Mouse (Mus musculus) heart, postnatal 0 days (tissue): ENCODE results near the gene Klf4. TPM values are rescaled to one million over a fixed set of nuclear protein-coding genes. Genes with fewer than 3 reads are reported as not detected.

Experiments
- ATAC-seq: fragments of 200-750 bp; cut with Nextera tagmentation; 2 replicates; pipeline ENCODE4 v1.8.0; 2017; ENCODE audit warnings: low read depth, moderate number of reproducible peaks, moderate library complexity; ENCODE audit not compliant: insufficient read depth
- DNase-seq: peaks from one replicate; pipeline ENCODE4 v3.0.0-alpha.2; 2016; ENCODE audit warnings: low spot score
- H3K27ac ChIP-seq: fragments of 300-500 bp; sonication (generic); 2 replicates; pipeline ENCODE4 v1.5.1; 2014; ENCODE audit warnings: low read depth, mild to moderate bottlenecking
- H3K27me3 ChIP-seq: fragments of 300-500 bp; sonication (generic); 2 replicates; pipeline ENCODE4 v1.6.1; 2014; ENCODE audit warnings: low read length, mixed read lengths; ENCODE audit not compliant: control insufficient read depth, insufficient read depth
- H3K36me3 ChIP-seq: fragments of 300-500 bp; sonication (generic); replicated peaks from 2 replicates; pipeline ENCODE4 v1.6.1; 2014; ENCODE audit warnings: low read length, mixed read lengths; ENCODE audit not compliant: control insufficient read depth, insufficient read depth
- H3K4me1 ChIP-seq: fragments of 300-500 bp; sonication (generic); 2 replicates; pipeline ENCODE4 v1.6.1; 2014; ENCODE audit warnings: antibody characterized with exemption; ENCODE audit not compliant: control insufficient read depth, insufficient read depth
- H3K4me2 ChIP-seq: fragments of 300-500 bp; sonication (generic); 2 replicates; pipeline ENCODE4 v1.6.1; 2014; ENCODE audit warnings: low read depth, mild to moderate bottlenecking, low read length, moderate library complexity
- H3K4me3 ChIP-seq: fragments of 300-500 bp; sonication (generic); 2 replicates; pipeline ENCODE4 v1.5.1; 2014; ENCODE audit warnings: low read depth, low read length
- H3K9ac ChIP-seq: fragments of 300-500 bp; sonication (generic); replicated peaks from 2 replicates; pipeline ENCODE4 v1.6.1; 2014; ENCODE audit warnings: low read depth, low read length, mixed read lengths
- H3K9me3 ChIP-seq: fragments of 300-500 bp; sonication (generic); replicated peaks from 2 replicates; pipeline ENCODE4 v1.6.1; 2016; ENCODE audit warnings: low read length; ENCODE audit not compliant: control insufficient read depth
- CTCF ChIP-seq: IDR thresholded peaks from 2 replicates; pipeline ENCODE4 v1.5.1; 2016; ENCODE audit warnings: antibody characterized with exemption, control low read depth, low read depth
- EP300 ChIP-seq: IDR thresholded peaks from 2 replicates; pipeline ENCODE4 v1.6.1; 2016; ENCODE audit warnings: antibody characterized with exemption, low read depth
- WGBS: fragments of 180-500 bp; shearing (Covaris S2); extraction: QIAGEN DNeasy Blood & Tissue Kit; methylation state at CpG from one replicate; pipeline ENCODE4 v1.1.7; 2014; 5-methylcytosine and 5-hydroxymethylcytosine counted together
- polyA plus RNA-seq: library from polyadenylated mRNA; unstranded; fragments of >200 nt; fragmentation: Nextera tagmentation; extraction: Ambion mirVana; gene quantifications from 2 replicates; pipeline ENCODE4 v1.2.1, GENCODE M21; 2015
- total RNA-seq: library from RNA; depleted of rRNA; stranded (reverse); fragments of >200 nt; gene quantifications from 2 replicates; pipeline ENCODE4 v1.2.3, GENCODE M21; 2014; ENCODE audit warnings: low replicate concordance; rRNA removed

Klf4 gene
- total and polyA plus RNA-seq, 2 experiments from 2014 or later: 6.5 to 17.9 TPM

DNA sequence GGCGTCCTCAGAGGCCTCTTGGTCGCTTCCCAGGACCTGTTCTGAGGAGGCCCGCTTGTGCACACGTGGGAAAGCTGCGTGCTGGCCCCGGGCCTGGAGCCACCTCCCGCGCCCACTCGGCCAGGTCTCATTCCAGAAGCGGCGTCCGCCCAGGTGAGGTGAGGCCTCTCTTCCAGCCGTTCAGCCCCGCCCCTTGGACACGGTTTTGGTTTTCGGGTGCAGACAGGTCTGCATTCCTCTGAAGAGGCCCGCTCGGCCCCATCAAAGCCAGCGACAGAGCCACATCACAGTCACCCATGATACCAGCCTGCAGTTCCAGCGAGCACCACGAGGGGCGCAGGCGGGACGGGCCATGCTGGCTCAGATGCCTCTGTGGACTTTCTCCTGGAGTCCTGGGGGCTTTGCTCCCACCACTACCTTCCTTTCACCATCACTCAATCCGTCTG lies 51.9 kb downstream of the Klf4 start:
- peak overlapping the region; percentile 47 for H3K4me2 ChIP-seq
- H3K27me3 ChIP-seq: no peaks in the 10 kb centered on the region
- DNase-seq (peak; percentile 26), ATAC-seq (peak; percentile 53; the same call in 1 of the 2 replicates)
- no peak overlapping the region for H3K9ac ChIP-seq
- peak overlapping the region; percentile 8 for H3K4me3 ChIP-seq
- TF ChIP-seq CTCF (peak; percentile 83), EP300 (no peak)
- H3K4me1 ChIP-seq: 0 out of 2 replicates have a peak, but pooled peaks cover 11% of the 10 kb centered on the region
- H3K36me3 ChIP-seq: no peaks in the 10 kb centered on the region
- H3K27ac ChIP-seq: no peak overlapping the region
- WGBS: 19% methylated on average over 25 of the region's 25 CpGs
- no peaks in the 10 kb centered on the region for H3K9me3 ChIP-seq

DNA sequence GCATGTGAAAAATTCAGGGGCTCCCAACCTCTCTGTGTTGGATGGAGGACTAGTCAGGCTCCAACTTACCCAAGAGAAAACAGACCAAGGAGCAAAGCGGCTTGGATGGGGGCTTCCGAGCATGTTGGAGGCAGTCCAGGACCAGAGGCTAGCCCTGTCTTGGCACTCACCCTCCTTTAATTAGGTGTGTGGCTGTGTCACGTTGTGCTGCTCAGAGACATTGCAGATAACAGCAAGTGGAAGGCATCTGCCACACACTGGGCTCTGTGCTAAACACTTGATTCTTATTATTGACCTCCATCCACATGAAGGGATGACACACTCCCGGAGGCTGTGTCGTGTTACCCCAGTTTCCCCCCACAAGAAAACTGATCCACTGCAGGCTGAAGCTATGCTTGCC lies 53.9 kb downstream of the Klf4 start:
- no peak for ATAC-seq
- WGBS: 36% methylated on average over 5 of the region's 5 CpGs
- H3K4me2 ChIP-seq: no peak overlapping the region

DNA sequence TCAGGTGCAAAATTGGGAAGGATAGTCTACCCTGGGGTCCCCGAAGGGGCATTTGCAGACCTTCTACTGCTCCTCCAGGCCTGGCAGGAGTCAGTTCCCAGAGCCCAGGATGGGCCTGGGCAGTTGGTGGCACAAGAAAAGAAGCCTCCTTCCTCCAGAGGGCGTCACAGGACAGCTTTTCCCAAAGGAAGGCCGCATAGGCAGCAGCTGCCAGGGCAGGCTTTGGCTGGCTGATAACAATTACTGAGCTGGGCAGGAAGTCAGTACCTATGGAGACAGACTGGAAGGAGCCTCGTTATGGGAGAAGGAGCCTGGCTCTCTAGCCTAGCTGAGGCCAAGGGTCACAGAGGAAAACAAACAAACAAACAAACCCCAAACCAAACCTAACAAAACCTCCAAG lies 54.3 kb downstream of the Klf4 start:
- 30% methylated on average over 4 of the region's 4 CpGs for WGBS
- H3K9me3 ChIP-seq: no peaks in the 10 kb centered on the region

More for the DNA sequence above, 53.9 kb downstream of the Klf4 start:
- Histone ChIP-seq H3K4me3 (no peak overlapping the region), H3K9me3 (no peaks in the 10 kb centered on the region), H3K36me3 (no peaks in the 10 kb centered on the region), H3K27ac (no peak overlapping the region), H3K27me3 (no peaks in the 10 kb centered on the region), H3K9ac (no peak overlapping the region), H3K4me1 (0 out of 2 replicates have a peak, but pooled peaks cover 11% of the 10 kb centered on the region)
- TF ChIP-seq CTCF (no peak), EP300 (no peak)
- DNase-seq: no peak

DNA sequence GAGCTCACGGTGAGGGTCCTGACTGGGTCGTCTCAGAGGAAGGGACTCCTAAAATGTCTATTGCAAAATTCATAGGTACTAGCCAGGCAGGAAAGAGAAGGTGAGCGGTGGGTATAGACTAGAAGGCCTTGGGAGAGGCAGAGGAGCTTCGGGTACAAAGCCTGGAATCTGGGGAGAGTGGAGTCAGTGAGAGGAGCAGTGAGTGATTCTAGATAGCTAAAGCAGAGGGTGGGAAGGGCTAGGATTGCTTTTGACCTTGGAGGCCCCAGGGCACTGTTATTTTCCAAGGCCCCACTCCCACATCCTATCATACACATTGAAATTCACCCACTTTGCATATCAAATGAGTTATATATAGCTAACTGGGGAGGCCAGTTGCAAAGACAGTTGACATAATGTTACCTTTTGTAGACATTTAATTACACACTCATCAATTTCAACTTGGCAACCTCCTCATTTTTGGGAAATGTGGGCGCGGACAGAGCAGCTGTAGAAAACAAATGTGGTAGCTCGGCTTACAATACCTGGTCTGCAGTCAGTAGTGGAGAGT lies 55.0 kb downstream of the Klf4 start:
- Histone ChIP-seq H3K4me1 (0 out of 2 replicates have a peak, but pooled peaks cover 11% of the 10 kb centered on the region), H3K9me3 (no peaks in the 10 kb centered on the region), H3K4me3 (no peak overlapping the region), H3K27me3 (no peaks in the 10 kb centered on the region), H3K36me3 (no peaks in the 10 kb centered on the region), H3K27ac (no peak overlapping the region), H3K4me2 (no peak overlapping the region), H3K9ac (no peak overlapping the region)
- TF ChIP-seq EP300: no peak
- DNase-seq (no peak), ATAC-seq (no peak)
- WGBS: 72% methylated on average over 7 of the region's 7 CpGs

More for the DNA sequence above, 54.3 kb downstream of the Klf4 start:
- H3K27me3 ChIP-seq: no peaks in the 10 kb centered on the region
- H3K4me3 ChIP-seq: no peak overlapping the region
- DNase-seq (peak; percentile 59), ATAC-seq (peak; percentile 65)
- no peak overlapping the region for H3K27ac ChIP-seq
- 0 out of 2 replicates have a peak, but pooled peaks cover 11% of the 10 kb centered on the region for H3K4me1 ChIP-seq
- H3K36me3 ChIP-seq: no peaks in the 10 kb centered on the region
- TF ChIP-seq EP300 (no peak), CTCF (peak; percentile 50)
- H3K4me2 ChIP-seq: no peak overlapping the region
- H3K9ac ChIP-seq: no peak overlapping the region

Other genes with a start within 250 kb of the Klf4 start
- gene Rad23b, start 182.4 kb downstream of the Klf4 start, total RNA-seq: 174 and 179 TPM in 2 replicates
- 44.7 and 48.8 TPM in 2 replicates for gene Rad23b, start 182.4 kb downstream of the Klf4 start, polyA plus RNA-seq